Mouse (Mus musculus) mesoderm, embryonic 11.5 days (tissue): Measurements from ENCODE around the gene Snrnp200.
A peak's percentile ranks its signal among the peaks of the same experiment; 100 is the strongest.
"Not testable (repeated sequence)": the region's sequence is repeated elsewhere in the genome, so short reads cannot be mapped to it uniquely, and the experiment has no call there.

Source experiments
- DNase-seq: peaks from one replicate; pipeline ENCODE4 v3.0.0-alpha.2; 2012; ENCODE audit warnings: low read depth, low spot score

The Snrnp200 gene

GRCm38 (mm10) chr2:127252787-127253186 is 44.6 kb downstream of the Snrnp200 start:
- peak; percentile 9 for DNase-seq

GRCm38 (mm10) chr2:127254604-127255134 is 46.5 kb downstream of the Snrnp200 start:
- no peak for DNase-seq

DNA sequence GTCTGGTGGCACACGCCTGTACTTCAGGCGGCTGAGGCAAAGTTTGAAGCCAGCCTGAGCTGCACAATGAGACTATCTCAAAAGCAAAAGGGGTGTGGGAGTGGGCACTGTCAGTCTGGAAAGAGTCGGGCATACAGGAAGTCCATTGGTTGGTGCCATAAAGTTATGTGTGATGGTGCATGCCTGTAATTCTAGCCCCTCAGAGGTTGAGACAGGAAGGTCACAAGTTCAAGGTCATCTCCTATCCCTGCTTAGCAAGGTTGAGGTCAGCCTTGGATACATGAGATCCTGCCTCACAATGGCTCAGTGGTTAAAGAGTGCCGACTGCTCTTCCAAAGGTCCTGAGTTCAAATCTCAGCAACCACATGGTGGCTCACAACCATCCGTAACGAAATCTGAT is 47.1 kb downstream of the Snrnp200 start:
- DNase-seq: no peak

DNA sequence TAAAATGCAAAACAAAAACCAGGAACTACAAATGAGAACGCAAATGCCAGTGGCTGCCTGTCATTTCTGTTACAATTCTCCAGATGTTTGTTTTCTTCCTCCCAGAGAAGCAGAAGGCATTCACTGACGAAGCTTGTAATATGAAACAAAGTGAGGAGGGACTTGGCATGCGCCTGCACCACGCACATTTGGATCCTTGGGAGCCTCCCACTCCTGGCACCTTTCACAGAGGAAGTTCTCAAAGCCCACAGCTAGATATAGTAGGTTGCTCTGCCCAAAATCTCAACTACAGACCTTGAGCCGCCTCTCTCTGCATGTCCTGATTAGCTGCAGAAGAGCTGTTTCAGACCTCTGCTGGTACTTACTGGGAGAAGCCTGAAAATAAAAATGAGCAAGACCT is 51.2 kb downstream of the Snrnp200 start:
- DNase-seq: no peak

DNA sequence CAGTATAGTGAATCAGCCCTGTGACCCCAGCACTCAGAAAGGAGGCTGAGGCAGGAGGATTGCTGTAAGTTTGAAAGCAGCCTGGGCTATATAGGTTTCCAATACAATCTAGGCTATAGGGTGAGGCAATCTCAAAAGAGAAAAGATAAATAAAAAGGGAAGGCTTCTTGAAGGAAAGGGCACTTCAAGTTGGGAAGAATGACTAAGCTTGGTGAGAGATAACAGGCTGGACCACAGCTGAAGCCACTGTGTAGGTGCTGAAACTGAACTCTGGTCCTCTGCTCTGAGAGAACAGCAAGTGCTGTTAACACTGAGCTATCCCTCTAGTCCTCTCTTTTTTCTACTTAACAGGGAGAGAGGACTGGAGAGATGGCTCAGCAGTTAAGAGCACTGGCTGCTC is 54.3 kb downstream of the Snrnp200 start:
- DNase-seq: no peak

- no peak for DNase-seq
These were observed 59.7 kb downstream of the Snrnp200 start for GRCm38 (mm10) chr2:127267854-127268253.

GRCm38 (mm10) chr2:127269491-127270299 is 61.5 kb downstream of the Snrnp200 start, which contains the start of gene Stard7:
Gene Stard7, plus strand, starts transcription at chr2:127270218.
- peak; percentile 96 for DNase-seq

- DNase-seq: peak; percentile 91
These were observed 62.3 kb downstream of the Snrnp200 start for GRCm38 (mm10) chr2:127270300-127271041.

DNA sequence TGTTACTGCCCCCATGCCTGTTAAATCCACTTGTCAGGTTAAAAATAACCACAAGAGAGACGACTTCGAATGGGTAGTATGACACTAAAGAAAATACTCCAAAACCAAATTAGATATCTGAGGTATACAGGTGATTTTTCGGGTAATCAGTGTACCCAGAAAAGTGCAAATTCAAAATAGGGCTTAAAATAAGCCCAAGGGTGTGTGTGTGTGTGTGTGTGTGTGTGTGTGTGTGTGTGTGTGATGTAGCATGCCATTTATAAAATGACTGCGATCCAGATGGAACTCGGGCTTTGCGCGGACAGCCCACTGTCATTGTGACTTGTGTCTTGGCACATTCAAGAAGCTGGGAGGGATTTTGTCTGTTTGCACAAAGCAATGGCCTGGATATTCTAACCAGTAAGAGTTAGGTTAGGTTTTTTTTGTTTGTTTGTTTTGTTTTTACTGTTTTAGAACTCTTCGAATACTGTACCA is 62.9 kb downstream of the Snrnp200 start:
- peak; percentile 10 for DNase-seq

DNA sequence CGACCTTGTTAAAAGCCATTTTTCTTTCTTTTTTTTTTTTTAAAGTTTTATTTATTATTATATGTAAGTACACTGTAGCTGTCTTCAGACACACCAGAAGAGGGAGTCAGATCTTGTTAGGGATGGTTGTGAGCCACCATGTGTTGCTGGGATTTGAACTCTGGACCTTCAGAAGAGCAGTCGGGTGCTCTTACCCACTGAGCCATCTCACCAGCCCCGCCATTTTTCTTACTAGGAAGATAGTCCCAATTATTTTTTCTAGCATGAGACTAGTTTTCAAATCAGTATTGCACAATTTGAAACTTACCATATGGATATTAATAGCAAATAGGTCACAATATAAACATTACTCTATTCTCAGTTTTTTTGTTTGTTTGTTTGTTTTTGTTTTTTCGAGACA is 63.9 kb downstream of the Snrnp200 start:
- not testable (repeated sequence) for DNase-seq

- DNase-seq: no peak
These were observed 64.6 kb downstream of the Snrnp200 start for GRCm38 (mm10) chr2:127272806-127273205.

DNA sequence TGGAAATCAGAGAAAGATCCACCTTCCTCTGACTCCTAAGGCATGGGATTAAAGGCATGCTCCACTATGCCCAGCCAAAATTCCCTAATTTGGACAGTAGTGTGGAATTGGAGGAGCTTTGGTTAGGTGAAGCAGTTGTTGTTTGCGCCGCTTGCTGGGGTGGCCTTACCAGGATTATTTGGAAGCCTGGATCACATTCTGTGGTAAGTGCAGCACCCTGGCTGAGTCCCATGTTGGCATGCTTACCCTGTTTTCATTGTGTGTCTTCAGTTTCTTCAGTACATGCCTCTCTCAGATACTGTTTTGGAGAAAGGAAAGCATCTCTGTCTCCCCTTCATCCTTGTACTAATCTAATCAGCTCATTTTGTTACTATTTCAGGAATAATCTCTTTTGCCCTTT is 66.4 kb downstream of the Snrnp200 start:
- no peak for DNase-seq

DNA sequence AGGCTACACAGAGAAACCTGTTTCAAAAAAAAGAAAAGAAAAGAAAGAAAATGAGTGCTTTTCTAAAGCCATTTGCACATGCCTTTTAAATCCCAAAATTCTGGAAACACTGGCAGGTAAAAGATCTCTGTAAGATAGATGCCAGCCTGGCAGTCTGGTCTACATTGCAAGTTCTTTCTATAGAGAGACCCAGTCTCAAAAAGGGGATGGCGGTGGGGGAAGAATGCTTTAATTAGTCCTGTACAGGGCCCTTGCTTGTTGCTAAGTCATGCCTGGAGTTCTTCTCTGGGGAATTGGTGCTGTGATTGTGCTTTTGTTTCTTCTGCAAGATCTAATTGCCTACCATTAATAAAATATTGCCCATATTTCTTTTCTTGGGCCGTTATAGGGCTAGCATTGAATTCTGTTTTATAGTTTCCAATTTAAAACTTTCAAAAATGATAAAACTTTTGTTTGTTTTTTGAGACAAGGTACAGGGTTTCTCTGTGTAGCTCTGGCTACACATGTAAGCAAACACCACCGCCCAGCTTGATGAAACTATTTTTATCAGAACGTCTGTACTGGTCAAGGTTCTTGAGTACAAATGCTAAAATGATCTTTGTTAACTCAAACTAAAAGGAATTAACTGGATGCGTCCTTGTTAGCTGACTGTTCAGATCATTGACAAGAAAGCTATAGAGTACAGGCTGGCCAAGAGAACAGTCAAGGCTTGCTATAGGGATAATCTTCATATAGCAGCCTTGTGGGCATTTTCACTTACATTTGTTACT is 67.5 kb downstream of the Snrnp200 start:
- no peak for DNase-seq

GRCm38 (mm10) chr2:127278162-127278561 is 70.0 kb downstream of the Snrnp200 start:
- DNase-seq: no peak
